Mouse (Mus musculus) liver, embryonic 14.5 days (tissue): Measurements from ENCODE around the gene Dpf2.

Source experiments
- CTCF ChIP-seq: IDR thresholded peaks from 2 replicates; pipeline ENCODE4 v1.5.1; 2016; ENCODE audit warnings: antibody characterized with exemption, low read depth, control low read depth
- EP300 ChIP-seq: IDR thresholded peaks from 2 replicates; pipeline ENCODE4 v1.6.1; 2016; ENCODE audit warnings: antibody characterized with exemption, low read depth

GRCm38 (mm10) chr19:5892735-5893134 is 20.1 kb downstream of the Dpf2 start:
- TF ChIP-seq CTCF (no peak), EP300 (no peak)
